Mouse (Mus musculus) forebrain, embryonic 15.5 days (tissue): ENCODE data around the gene Smim15. TPM values are rescaled to one million over a fixed set of nuclear protein-coding genes. Genes with fewer than 3 reads are reported as not detected.

Experiments used
- polyA plus RNA-seq: library from polyadenylated mRNA; unstranded; fragments of >200 nt; fragmentation: Nextera tagmentation; extraction: Ambion mirVana; gene quantifications from 2 replicates; pipeline ENCODE4 v1.2.1, GENCODE M21; 2015

Smim15 gene
- polyA plus RNA-seq, 1 experiment from 2014 or later: 47.7 TPM

Other genes with a start within 250 kb of the Smim15 start
- gene Ndufaf2, start 114.2 kb downstream of the Smim15 start, polyA plus RNA-seq: 72.6 and 77.0 TPM in 2 replicates
- gene Ercc8, start 114.3 kb downstream of the Smim15 start, polyA plus RNA-seq: 32.0 and 32.6 TPM in 2 replicates
- 1.5 and 1.7 TPM in 2 replicates for gene Elovl7, start 170.0 kb downstream of the Smim15 start, polyA plus RNA-seq